Mouse (Mus musculus): ENCODE data around the gene Bend5. TPM values are rescaled to one million over a fixed set of nuclear protein-coding genes. Genes with fewer than 3 reads are reported as not detected.

Gene Bend5
- polyA plus RNA-seq, 2 experiments, result 38.2 to 58.3 TPM

- H3K36me3 ChIP-seq (ENCODE audit: control insufficient read depth, insufficient read depth, low read length), result peaks cover 26% of the 10 kb centered on the region
- no peak overlapping the region for H3K27ac ChIP-seq (replicated peaks; ENCODE audit: low read depth, low read length)
- no peak overlapping the region for H3K4me2 ChIP-seq (replicated peaks; ENCODE audit: low read depth, low read length, severe bottlenecking)
- no peak overlapping the region for H3K9ac ChIP-seq (ENCODE audit: low read depth, low read length, severe bottlenecking)
- DNase-seq (ENCODE audit: low spot score) (no peak), ATAC-seq (ENCODE audit: low FRiP score, low read depth) (no peak)
- no peaks in the 10 kb centered on the region for H3K27me3 ChIP-seq (ENCODE audit: control insufficient read depth, insufficient read depth, low read length)
- no peaks in the 10 kb centered on the region for H3K9me3 ChIP-seq (ENCODE audit: control insufficient read depth, low read length)
- 85% methylated on average over 6 of the region's 6 CpGs for WGBS
- H3K4me1 ChIP-seq (ENCODE audit: control insufficient read depth, insufficient read depth, low read length), result peaks cover 11% of the 10 kb centered on the region
- TF ChIP-seq POLR2A (IDR thresholded peaks at IDR 0.05; ENCODE audit: borderline replicate concordance, extremely low read depth, insufficient read depth, insufficient read length), result no peak
- H3K4me3 ChIP-seq (replicated peaks; ENCODE audit: low read length), result no peak overlapping the region
These were observed 7.0 kb downstream of the Bend5 start for GRCm38 (mm10) chr4:111421785-111422184.

GRCm38 (mm10) chr4:111424371-111424950 lies 9.7 kb downstream of the Bend5 start:
- ATAC-seq (ENCODE audit: low FRiP score, low read depth) (no peak), DNase-seq (ENCODE audit: low spot score) (no peak)
- Histone ChIP-seq H3K9me3 (ENCODE audit: control insufficient read depth, low read length) (no peaks in the 10 kb centered on the region), H3K4me3 (replicated peaks; ENCODE audit: low read length) (no peak overlapping the region), H3K27ac (replicated peaks; ENCODE audit: low read depth, low read length) (no peak overlapping the region), H3K9ac (ENCODE audit: low read depth, low read length, severe bottlenecking) (no peak overlapping the region), H3K36me3 (ENCODE audit: control insufficient read depth, insufficient read depth, low read length) (peaks cover 19% of the 10 kb centered on the region), H3K4me2 (replicated peaks; ENCODE audit: low read depth, low read length, severe bottlenecking) (no peak overlapping the region), H3K4me1 (ENCODE audit: control insufficient read depth, insufficient read depth, low read length) (0 out of 2 replicates have a peak, but pooled peaks cover 3% of the 10 kb centered on the region), H3K27me3 (ENCODE audit: control insufficient read depth, insufficient read depth, low read length) (no peaks in the 10 kb centered on the region)
- 92% methylated on average over 1 of the region's 1 CpGs for WGBS
- no peak for TF ChIP-seq POLR2A (IDR thresholded peaks at IDR 0.05; ENCODE audit: borderline replicate concordance, extremely low read depth, insufficient read depth, insufficient read length)

- H3K27me3 ChIP-seq (ENCODE audit: control insufficient read depth, insufficient read depth, low read length), result no peaks in the 10 kb centered on the region
- H3K4me2 ChIP-seq (replicated peaks; ENCODE audit: low read depth, low read length, severe bottlenecking), result no peak overlapping the region
- no peak overlapping the region for H3K9ac ChIP-seq (ENCODE audit: low read depth, low read length, severe bottlenecking)
- no peak for TF ChIP-seq POLR2A (IDR thresholded peaks at IDR 0.05; ENCODE audit: borderline replicate concordance, extremely low read depth, insufficient read depth, insufficient read length)
- DNase-seq (ENCODE audit: low spot score), result no peak
- no peak for ATAC-seq (ENCODE audit: low FRiP score, low read depth)
- no peak overlapping the region for H3K4me3 ChIP-seq (replicated peaks; ENCODE audit: low read length)
- H3K9me3 ChIP-seq (ENCODE audit: control insufficient read depth, low read length), result no peaks in the 10 kb centered on the region
- no peaks in the 10 kb centered on the region for H3K4me1 ChIP-seq (ENCODE audit: control insufficient read depth, insufficient read depth, low read length)
- H3K27ac ChIP-seq (replicated peaks; ENCODE audit: low read depth, low read length), result no peak overlapping the region
- WGBS, result 67% methylated on average over 6 of the region's 6 CpGs
- peaks cover 16% of the 10 kb centered on the region for H3K36me3 ChIP-seq (ENCODE audit: control insufficient read depth, insufficient read depth, low read length)
These were observed 10.4 kb downstream of the Bend5 start for GRCm38 (mm10) chr4:111425170-111425569.

GRCm38 (mm10) chr4:111431186-111431585 lies 16.4 kb downstream of the Bend5 start:
- H3K9me3 ChIP-seq (ENCODE audit: control insufficient read depth, low read length), result no peaks in the 10 kb centered on the region
- H3K4me2 ChIP-seq (replicated peaks; ENCODE audit: low read depth, low read length, severe bottlenecking), result no peak overlapping the region
- WGBS, result 93% methylated on average over 2 of the region's 2 CpGs
- H3K4me1 ChIP-seq (ENCODE audit: control insufficient read depth, insufficient read depth, low read length), result no peaks in the 10 kb centered on the region
- no peak overlapping the region for H3K27ac ChIP-seq (replicated peaks; ENCODE audit: low read depth, low read length)
- no peak overlapping the region for H3K9ac ChIP-seq (ENCODE audit: low read depth, low read length, severe bottlenecking)
- TF ChIP-seq POLR2A (IDR thresholded peaks at IDR 0.05; ENCODE audit: borderline replicate concordance, extremely low read depth, insufficient read depth, insufficient read length), result no peak
- H3K27me3 ChIP-seq (ENCODE audit: control insufficient read depth, insufficient read depth, low read length), result no peaks in the 10 kb centered on the region
- no peak overlapping the region for H3K4me3 ChIP-seq (replicated peaks; ENCODE audit: low read length)
- no peak for DNase-seq (ENCODE audit: low spot score)
- peaks cover 42% of the 10 kb centered on the region for H3K36me3 ChIP-seq (ENCODE audit: control insufficient read depth, insufficient read depth, low read length)
- no peak for ATAC-seq (ENCODE audit: low FRiP score, low read depth)

GRCm38 (mm10) chr4:111432013-111432412 lies 17.2 kb downstream of the Bend5 start:
- no peak overlapping the region for H3K9ac ChIP-seq (ENCODE audit: low read depth, low read length, severe bottlenecking)
- no peak for ATAC-seq (ENCODE audit: low FRiP score, low read depth)
- no peaks in the 10 kb centered on the region for H3K9me3 ChIP-seq (ENCODE audit: control insufficient read depth, low read length)
- WGBS, result 73% methylated on average over 5 of the region's 5 CpGs
- H3K4me3 ChIP-seq (replicated peaks; ENCODE audit: low read length), result no peak overlapping the region
- H3K27me3 ChIP-seq (ENCODE audit: control insufficient read depth, insufficient read depth, low read length), result no peaks in the 10 kb centered on the region
- peaks cover 49% of the 10 kb centered on the region for H3K36me3 ChIP-seq (ENCODE audit: control insufficient read depth, insufficient read depth, low read length)
- DNase-seq (ENCODE audit: low spot score), result no peak
- no peak for TF ChIP-seq POLR2A (IDR thresholded peaks at IDR 0.05; ENCODE audit: borderline replicate concordance, extremely low read depth, insufficient read depth, insufficient read length)
- no peak overlapping the region for H3K27ac ChIP-seq (replicated peaks; ENCODE audit: low read depth, low read length)
- no peak overlapping the region for H3K4me2 ChIP-seq (replicated peaks; ENCODE audit: low read depth, low read length, severe bottlenecking)
- no peaks in the 10 kb centered on the region for H3K4me1 ChIP-seq (ENCODE audit: control insufficient read depth, insufficient read depth, low read length)
